Mouse (Mus musculus): ENCODE results near the gene Il17rc. TPM values are rescaled to one million over a fixed set of nuclear protein-coding genes. Genes with fewer than 3 reads are reported as not detected.

Gene Il17rc
- total RNA-seq, 2 experiments from 2014 or later: not detected

DNA sequence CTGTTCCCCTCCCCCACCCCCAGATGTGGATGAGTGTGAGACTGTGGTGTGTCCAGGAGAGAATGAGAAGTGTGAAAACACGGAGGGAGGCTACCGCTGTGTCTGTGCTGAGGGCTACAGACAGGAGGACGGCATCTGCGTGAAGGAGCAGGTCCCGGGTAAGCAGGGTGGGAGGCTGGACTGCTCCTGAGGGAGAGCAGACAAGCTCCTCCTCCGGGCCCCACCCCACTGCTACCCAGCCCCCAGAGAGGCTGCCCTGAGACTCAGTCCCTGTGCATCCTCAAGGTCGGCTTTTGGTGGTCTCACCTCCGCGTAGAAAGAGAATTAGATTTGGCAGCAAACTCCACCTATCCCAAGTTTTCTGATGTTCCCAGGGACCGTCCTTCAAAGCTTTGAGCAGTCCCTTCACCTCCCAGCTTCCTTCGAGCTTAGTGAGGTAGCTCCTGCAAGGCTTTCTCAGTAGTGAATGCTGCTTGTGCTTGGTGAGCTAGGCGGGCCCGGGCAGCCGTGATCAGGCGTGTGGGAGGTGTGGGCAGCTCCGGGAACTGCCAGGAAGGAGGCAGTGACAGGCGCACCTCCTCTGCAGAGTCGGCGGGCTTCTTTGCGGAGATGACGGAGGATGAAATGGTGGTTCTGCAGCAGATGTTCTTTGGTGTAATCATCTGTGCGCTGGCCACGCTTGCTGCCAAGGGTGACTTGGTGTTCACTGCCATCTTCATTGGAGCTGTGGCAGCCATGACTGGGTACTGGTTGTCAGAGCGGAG is 21.1 kb downstream of the Il17rc start:
- no peak for ATAC-seq (replicated peaks; ENCODE audit: poor library complexity)

DNA sequence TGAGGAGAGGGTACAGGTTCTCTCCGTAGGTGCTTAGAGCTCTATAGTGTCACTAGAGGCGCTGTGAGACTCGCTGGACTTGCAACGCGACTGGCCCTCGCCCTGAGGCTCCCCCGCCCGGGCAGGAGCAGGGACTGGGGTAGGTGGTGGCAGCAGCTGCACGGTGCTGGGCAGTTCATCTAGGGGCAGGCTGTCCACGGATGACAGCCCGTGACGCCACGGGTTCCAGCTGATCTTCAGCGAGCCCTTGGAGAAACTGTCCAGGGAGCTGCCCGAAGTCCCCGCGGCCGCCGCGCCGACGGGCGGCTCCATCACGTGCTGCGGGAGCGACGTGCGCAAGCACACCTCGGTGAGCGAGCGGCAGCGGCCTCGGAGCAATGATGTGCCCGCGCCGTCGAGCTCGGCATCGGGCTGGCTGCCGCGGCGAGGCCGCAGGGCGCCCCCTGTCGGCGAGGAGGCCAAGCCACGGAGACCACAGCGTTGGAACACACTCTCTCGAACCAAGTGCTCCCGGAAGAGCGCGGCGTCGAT is 23.1 kb downstream of the Il17rc start:
- ATAC-seq (replicated peaks; ENCODE audit: poor library complexity): peak; percentile 80

DNA sequence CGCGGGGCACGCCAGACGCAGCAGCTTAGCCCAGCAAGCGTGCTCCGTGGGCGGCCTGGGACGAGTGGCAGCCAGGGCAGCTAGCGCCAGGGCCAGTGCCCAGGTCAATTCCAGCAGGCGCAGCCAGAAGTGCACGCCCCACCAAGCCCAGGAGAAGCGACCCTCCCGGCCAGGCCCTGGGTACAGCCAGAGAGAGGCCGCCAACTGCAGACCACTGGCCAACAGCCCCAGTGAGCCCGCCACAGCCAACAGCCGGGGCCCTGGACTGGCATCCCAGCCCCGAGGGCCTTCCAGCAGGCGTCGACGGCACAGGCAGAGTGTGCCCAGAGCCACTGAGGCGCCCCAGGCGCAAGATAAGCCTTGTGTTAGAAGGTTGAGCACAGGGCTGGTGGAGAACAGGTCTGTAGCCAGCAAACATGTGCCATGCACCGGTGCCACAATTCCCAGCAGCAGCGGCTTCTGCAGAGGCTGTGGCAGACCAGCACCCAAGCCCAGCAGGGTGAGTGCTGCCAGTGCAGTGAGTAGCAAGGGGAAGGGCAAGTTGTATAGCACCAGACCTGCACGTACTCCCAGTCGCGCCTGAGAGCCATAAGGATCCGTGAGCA is 23.9 kb downstream of the Il17rc start:
- ATAC-seq (replicated peaks; ENCODE audit: poor library complexity): 0 out of 2 replicates have a peak, but pooled peaks have one; percentile 15

DNA sequence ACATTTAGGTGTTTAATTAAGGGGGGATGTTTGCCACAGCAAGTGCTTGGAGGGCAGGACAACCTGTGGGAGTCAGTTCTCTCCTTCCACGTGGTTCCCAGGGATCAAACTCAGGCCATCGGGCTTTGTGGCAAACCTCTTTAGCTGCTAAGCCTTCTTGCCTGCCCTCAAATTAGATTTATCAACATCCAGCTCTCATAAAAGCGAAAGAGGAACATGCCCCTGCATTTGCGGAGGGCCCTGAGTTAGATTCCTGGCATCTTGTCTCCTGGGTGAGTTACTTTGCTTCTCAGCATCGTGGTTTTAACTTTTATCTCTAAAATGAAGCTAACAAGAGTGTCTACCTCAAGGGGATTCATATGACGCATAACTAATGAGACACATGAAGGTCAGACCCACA is 28.1 kb downstream of the Il17rc start:
- no peak for ATAC-seq (replicated peaks; ENCODE audit: poor library complexity)

DNA sequence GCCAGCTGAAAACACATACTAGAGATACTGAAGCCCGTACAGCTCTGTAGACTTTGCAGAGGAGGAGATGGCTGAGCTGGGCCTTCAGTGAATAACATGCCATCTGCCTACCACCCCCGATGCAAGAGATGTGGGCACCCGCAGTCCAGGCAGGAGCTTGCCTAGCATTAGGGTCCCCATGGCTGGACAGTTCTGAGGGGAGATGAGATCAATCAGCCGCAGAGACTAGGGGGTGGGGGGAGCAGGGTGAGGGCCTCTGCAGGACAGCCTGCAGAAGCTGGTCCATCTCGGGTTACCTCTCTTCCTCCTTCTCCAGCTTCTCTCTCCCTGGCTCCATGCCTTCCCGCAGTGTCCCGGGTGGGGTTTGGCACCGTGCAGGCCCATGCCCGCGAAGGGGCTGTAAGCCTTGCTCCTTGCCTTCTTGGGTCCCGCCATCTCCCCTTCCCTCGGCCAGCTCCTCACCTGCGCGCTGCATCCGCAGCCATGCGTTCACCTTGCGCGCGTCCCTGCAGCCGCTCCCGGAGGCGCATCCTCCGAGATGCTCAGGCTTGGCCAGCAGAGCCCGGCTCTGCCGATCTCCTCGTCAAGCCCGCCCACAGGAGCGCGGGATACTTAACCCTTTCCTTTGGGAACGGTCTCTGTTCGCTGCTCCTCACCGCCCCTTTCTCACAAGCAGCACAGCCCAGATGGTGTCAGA is 30.3 kb downstream of the Il17rc start, which contains the start of gene Prrt3:
Gene Prrt3 (minus strand): TSS at position 544 of the 697 bp plus-strand sequence.
- no peak for ATAC-seq (replicated peaks; ENCODE audit: poor library complexity)

DNA sequence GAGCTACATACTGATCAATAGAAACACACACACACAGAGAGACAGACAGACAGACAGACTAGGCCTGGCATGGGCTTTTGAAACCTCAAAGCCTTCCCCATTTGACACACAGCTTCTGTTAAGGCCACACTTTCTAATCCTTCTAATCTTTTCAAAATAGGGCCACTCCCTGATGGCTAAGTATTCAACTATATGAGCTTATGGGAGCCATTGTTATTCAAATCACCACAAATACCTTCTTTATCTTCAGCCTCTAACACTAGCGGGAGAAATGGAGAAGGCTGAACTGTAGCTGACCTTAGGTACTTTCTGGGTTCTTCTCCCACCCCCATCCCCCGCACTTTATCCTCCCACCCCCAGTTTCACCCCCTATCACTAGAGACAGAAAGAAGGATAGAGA is 31.6 kb downstream of the Il17rc start:
- no peak for ATAC-seq (replicated peaks; ENCODE audit: poor library complexity)

DNA sequence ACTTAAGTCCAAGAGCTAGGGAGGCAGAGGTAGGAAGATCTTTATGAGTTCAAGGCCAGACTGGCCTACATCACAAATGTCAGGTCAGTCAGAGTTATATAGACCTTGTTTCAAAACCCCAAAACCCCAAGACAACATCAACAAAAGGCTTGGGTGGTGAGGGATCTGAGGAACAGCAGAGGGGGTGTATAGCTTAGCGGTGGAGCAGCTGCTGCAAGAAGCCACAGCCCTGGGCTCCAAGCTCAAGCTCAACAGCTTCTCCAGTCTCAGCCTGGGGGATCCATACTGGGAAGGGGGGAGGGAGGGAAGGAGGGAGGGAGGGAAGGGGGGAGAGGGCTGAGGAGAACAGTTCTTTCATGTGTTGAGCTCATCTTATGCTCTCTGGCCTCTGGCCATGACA is 34.5 kb downstream of the Il17rc start:
- no peak for ATAC-seq (replicated peaks; ENCODE audit: poor library complexity)

DNA sequence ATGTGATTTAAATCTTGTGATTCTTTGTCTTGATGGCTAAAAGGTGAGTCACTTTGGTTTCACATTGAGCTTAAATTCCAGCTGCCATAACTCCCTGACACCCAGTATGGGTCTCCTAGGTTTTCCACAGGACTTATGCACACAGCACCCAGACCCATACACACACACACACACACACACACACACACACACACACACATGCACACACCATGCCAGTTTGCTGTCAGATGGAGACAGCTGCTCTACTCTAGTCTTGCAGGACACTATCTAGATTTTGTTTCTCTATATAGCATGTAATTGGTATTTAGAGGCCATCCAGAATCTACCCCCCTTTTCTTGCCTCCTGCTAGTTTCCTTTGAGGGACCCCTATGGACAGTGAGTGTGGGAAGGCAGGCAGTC is 35.9 kb downstream of the Il17rc start:
- no peak for ATAC-seq (replicated peaks; ENCODE audit: poor library complexity)

DNA sequence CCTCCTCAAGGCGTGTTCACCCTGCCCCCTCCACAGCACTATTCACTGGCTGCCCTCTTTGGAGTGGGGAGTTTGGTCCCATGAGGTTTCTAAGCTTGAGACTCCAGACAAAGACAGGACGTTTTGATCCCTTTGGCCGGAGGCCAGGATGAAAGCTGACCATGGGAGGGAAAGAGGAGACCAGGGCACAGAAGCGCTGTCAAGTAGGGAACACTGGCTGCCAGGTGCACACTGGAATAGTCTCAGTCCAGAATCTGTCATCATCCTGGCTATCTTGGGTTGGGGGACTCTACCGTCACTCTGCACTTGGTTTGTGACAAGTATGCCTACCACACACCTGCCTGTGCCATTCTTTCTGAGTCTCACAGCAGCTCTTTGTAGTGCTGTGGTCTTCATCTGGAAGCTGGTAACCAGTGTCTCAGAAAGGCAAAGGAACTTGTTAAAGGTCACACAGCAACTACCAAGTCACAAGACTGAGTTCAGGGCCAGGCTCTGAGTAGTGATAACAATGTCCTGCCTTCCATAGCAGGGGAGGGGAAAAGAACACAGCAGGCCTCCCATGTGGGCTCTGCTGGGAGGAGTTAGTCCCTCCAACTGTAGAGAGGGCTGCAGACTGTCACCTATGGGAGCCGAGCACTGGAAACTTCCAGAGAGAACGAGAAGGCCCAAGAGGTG is 37.2 kb downstream of the Il17rc start:
- ATAC-seq (replicated peaks; ENCODE audit: poor library complexity): peak; percentile 44; the same call in 1 of the 2 replicates

DNA sequence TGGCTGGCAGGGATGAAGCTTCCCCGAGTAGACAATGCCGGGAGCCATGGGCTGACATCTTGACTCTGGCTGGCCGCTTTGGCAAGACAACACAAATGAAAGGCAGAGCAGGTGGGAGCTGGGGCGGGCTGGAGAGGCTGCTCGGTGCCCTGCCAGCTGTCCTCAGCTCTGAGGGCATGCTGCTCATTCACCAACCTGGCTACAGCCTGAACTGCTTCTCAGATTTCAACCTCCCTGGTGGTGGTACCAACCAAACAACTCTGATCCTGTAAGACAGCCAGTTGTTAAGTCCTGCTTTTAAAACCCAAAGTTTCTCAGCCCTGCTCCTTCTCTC is 37.7 kb downstream of the Il17rc start:
- ATAC-seq (replicated peaks; ENCODE audit: poor library complexity): no peak

DNA sequence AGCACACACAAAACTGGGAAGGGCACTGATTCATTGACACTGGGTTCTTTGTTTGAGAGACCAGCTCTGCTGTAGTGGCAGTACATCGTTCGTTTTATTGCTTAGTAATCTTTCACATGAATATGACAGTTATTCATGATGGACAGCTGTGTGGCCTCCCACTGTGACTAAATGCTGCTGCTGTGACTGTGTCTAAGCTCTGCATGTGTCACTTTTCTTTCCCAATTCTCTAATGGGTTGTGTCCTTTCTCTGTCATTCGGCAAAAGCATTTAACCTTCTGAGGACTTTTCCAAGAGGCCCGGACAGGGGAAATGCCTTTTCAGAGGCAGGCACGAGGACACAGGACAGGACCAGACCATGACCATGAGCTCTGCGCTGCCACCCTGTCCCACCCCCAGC is 42.7 kb downstream of the Il17rc start:
- ATAC-seq (replicated peaks; ENCODE audit: poor library complexity): no peak

DNA sequence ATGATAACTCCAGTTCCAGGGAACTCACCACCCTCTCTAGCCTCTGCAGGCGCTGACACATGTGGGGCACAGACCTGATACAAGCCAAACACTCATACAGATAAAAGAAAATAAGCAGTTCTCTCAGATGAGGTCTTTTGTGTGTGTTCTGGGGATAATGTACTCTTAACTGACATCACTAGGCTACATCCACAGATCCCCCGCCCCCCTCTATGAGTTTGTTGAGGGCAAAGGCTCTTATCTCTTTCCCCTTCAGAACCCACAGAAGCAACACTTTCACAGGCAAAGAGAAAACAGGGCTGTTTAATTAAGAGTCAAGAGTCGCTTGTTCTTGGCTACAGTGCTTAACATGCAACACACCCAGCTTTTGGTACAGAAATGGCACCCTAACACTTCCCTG is 43.4 kb downstream of the Il17rc start:
- peak; percentile 70 for ATAC-seq (replicated peaks; ENCODE audit: poor library complexity)

DNA sequence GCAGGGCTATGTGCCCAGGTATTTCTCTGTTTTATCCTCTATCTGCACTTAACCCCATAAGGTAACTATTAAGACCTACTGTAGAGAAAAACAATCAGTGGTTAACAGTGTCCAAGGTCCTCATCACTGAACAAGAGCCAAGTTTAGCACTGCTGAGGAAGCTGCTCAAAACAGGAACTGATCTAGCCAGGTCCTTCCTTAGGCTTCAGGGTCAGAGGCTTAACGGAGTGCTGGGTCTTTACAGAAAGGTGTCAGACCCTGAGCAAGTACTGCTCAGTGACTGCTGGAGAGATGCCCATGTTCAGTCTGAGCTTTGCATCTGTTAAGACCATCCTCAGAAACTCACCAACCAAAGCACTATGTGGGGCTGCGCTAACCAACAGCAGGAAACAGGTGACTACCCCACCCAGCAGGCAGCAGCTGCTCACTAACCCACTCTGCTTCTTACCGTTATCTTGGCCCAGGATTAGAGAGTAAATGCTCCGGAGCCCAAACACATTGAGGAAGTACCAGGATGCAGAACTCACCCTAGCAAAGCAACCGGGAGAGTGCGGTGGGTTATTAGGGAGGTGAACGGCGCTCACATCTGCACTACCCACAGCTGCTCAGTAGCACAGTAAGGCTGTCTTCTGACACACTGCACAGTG is 46.3 kb downstream of the Il17rc start:
- peak; percentile 75 for ATAC-seq (replicated peaks; ENCODE audit: poor library complexity)

DNA sequence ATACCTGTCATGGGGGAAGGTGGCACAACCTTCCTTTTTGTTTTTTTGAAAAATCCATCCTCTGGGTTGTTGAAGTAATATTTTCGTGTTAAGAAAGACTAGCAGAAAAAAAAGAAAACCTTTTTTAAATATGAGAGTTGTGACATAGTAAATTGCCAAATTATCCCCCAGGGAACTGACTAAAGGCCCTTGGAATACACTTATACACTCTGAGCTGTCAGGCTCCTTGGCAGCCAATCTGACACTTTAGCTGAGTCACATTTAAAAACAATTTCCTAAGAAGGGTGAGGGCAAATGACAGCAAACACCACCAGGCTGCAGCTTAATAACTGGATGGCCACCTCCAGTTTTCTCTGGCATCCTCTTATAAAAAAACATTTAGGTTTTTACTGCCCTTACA is 51.1 kb downstream of the Il17rc start:
- no peak for ATAC-seq (replicated peaks; ENCODE audit: poor library complexity)

DNA sequence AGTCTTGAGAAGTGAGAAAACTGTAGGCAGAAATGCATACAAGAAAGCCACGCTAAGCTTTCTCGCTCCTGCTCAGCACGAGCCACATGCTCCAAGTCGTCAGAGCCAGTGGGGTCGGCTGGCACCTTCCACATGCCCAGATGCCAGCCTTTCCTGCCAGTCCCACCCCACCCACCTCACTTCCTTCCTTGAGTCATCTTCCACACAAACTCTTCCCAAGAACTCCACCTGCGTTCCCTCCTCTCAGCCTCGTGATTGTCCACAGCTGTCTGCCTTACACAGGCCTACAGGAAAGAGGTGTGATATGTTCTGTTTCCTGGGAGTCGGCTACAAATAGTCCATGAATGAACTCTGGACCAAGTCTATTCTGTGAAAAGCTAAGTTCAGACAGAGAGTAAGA is 52.2 kb downstream of the Il17rc start:
- no peak for ATAC-seq (replicated peaks; ENCODE audit: poor library complexity)

DNA sequence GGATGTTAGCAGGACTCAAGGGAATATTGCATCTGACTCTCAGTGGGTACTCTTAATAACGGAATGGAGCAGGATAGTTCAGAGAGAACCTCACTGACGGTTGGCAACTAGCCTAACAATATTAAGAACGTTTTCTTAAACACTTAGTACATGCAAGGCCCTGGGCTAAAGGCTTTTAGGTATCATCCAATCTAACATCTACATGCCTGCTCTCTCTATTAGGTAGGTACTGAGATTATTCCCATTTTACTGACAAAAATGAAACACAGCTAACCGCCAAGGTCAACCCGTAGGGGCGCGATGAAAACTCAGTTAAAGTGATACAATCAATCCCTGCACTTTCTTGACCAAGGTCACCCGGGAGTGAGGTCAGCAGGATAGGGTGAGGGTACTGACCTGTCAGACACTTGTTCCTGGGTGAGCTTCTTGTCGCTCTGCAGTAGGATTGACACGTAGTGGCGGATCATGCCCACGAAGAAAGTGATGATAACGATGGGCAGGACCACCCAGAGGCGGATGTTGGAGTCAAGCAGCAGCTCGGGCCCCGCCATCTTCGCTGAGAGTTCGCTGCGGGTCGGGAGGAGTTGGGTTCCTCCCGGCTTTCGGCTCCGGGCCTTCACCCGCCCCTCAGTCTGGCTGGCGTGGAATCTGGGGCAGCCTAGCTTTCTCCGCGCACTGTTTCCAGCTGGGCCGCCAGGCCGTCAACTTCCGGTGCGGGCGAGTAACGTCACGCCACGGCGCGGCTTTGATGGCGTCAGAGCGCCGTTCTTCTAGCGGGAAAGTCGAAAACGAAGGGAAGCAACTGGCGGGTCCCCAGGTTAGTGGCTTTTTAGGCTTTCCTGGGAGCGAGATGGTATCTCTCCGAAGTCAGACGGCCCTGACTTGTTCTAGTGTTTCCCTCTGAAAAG is 60.0 kb downstream of the Il17rc start, which contains the start of the genes Emc3 and Fancd2:
Gene Emc3 (minus strand): TSS at position 721 of the 908 bp plus-strand sequence.
Gene Fancd2 (plus strand): TSS at position 751 of the 908 bp plus-strand sequence.
- peak; percentile 97 for ATAC-seq (replicated peaks; ENCODE audit: poor library complexity)

DNA sequence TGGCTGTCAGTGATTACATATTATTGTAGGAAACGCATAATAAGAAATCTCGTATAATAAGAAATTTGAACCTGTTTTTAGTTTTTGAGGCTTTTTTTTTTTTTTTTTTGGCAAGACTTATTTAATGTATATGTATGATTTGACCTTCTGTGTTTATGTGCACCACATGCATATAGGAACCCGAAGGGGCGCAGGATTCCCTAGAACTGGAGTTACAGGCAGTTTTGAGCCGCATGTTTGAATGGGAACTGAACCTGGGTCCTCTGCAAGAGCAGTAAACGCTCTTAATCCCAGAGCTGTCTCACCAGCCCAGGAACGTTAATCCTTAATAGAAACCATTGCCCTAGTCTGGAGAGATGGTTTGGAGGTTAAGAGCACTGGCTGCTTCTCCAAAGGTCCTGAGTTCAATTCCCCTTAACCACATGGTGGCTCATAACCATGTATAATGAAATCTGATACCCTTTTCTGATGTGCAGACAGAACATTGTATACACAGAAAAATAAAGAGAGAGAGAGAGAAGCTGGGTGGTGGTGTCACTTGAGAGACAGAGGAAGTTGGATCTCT is 60.7 kb downstream of the Il17rc start:
- no peak for ATAC-seq (replicated peaks; ENCODE audit: poor library complexity)
